ENCODE assay signal across 8 mouse cellular contexts in genomic region chr2:164857842-164858553, GRCm38 (mm10). TPM values are rescaled to one million over a fixed set of nuclear protein-coding genes. Genes with fewer than 3 reads are reported as not detected.
DNase-seq lines count a peak whose midpoint lies in the region; ATAC-seq and TF ChIP-seq lines count a peak whose summit lies in the region.
"Had no signal": no experiment of that assay in that cellular context is flagged by ENCODE, and none has a peak within 500 bp of the region (broad histone marks: within the 10 kb centered on the region; RNA-seq: fewer than 3 reads in every experiment).

No protein-coding gene starts in this region.

- no peak for ATAC-seq in megakaryocyte, adult 5-6 weeks (ENCODE audit: poor library complexity, severe bottlenecking)
- 0 out of 2 replicates have a peak, but pooled peaks have one; percentile 17 for ATAC-seq in forebrain, embryonic 13.5 days
- ATAC-seq in liver, embryonic 12.5 days = no peak
- ATAC-seq in stomach, postnatal 0 days (ENCODE audit: low FRiP score, low TSS enrichment) = no peak

- H3K4me3 ChIP-seq in megakaryocyte, embryonic 14.5 days (replicated peaks) = peak overlapping the region; percentile 93
- H3K4me3 ChIP-seq in forebrain, embryonic 13.5 days = peak overlapping the region; percentile 49
- H3K4me3 ChIP-seq in liver, embryonic 12.5 days = peak overlapping the region; percentile 45
- H3K4me3 ChIP-seq in stomach, postnatal 0 days (ENCODE audit: low read depth, low read length) = peak overlapping the region; percentile 54

- H3K36me3 ChIP-seq in megakaryocyte, embryonic 14.5 days (replicated peaks; ENCODE audit: low read length) = no peaks in the 10 kb centered on the region
- H3K36me3 ChIP-seq in forebrain, embryonic 13.5 days (ENCODE audit: poor library complexity, severe bottlenecking) = no peaks in the 10 kb centered on the region
- H3K36me3 ChIP-seq in liver, embryonic 12.5 days = no peaks in the 10 kb centered on the region
- no peaks in the 10 kb centered on the region for H3K36me3 ChIP-seq in stomach, postnatal 0 days (ENCODE audit: control insufficient read depth, insufficient read depth, low read length)

- no peak overlapping the region for H3K27ac ChIP-seq in forebrain, embryonic 13.5 days
- H3K27ac ChIP-seq in liver, embryonic 12.5 days = no peak overlapping the region
- 0 out of 2 replicates have a peak overlapping the region, but pooled peaks have one; percentile 45 for H3K27ac ChIP-seq in stomach, postnatal 0 days (replicated peaks)

- peaks cover 58% of the 10 kb centered on the region for H3K4me1 ChIP-seq in megakaryocyte, embryonic 14.5 days
- H3K4me1 ChIP-seq in forebrain, embryonic 13.5 days = peaks cover 32% of the 10 kb centered on the region
- peaks cover 37% of the 10 kb centered on the region for H3K4me1 ChIP-seq in liver, embryonic 12.5 days
- peaks cover 8% of the 10 kb centered on the region; the same call in 1 of the 2 replicates for H3K4me1 ChIP-seq in stomach, postnatal 0 days (replicated peaks; ENCODE audit: control insufficient read depth, insufficient read depth)

- no peak for DNase-seq in stomach, postnatal 0 days (ENCODE audit: low spot score)
- DNase-seq in ovary, adult 18-20 months (ENCODE audit: low spot score) = no peak
- DNase-seq in layer of hippocampus, postnatal 10 days (ENCODE audit: low spot score in 2 of 2) = no peak

- TF ChIP-seq CTCF in stomach, postnatal 0 days (IDR thresholded peaks at IDR 0.05; ENCODE audit: low read depth) = no peak

- no peaks in the 10 kb centered on the region for H3K9me3 ChIP-seq in megakaryocyte, embryonic 14.5 days
- no peaks in the 10 kb centered on the region for H3K9me3 ChIP-seq in forebrain, embryonic 13.5 days (replicated peaks)
- no peaks in the 10 kb centered on the region for H3K9me3 ChIP-seq in liver, embryonic 12.5 days (replicated peaks)
- no peaks in the 10 kb centered on the region for H3K9me3 ChIP-seq in stomach, postnatal 0 days (ENCODE audit: control insufficient read depth, low read length)

- WGBS in forebrain, embryonic 13.5 days = 2% methylated on average over 19 of the region's 19 CpGs
- WGBS in liver, embryonic 12.5 days (ENCODE audit: insufficient replicate concordance) = 7% methylated on average over 19 of the region's 19 CpGs
- WGBS in stomach, postnatal 0 days = 18% methylated on average over 19 of the region's 19 CpGs

- no peak for TF ChIP-seq EP300 in stomach, postnatal 0 days (optimal IDR thresholded peaks at IDR 0.05)

- peaks cover 75% of the 10 kb centered on the region for H3K27me3 ChIP-seq in megakaryocyte, embryonic 14.5 days (replicated peaks)
- H3K27me3 ChIP-seq in forebrain, embryonic 13.5 days = peaks cover 56% of the 10 kb centered on the region
- peaks cover 77% of the 10 kb centered on the region for H3K27me3 ChIP-seq in liver, embryonic 12.5 days (replicated peaks)
- H3K27me3 ChIP-seq in stomach, postnatal 0 days (ENCODE audit: control insufficient read depth, insufficient read depth, low read length) = no peaks in the 10 kb centered on the region

- peak overlapping the region; percentile 61 for H3K9ac ChIP-seq in forebrain, embryonic 13.5 days
- H3K9ac ChIP-seq in liver, embryonic 12.5 days = no peak overlapping the region
- H3K9ac ChIP-seq in stomach, postnatal 0 days (ENCODE audit: low read length) = no peak overlapping the region; the same call in 1 of the 2 replicates

- H3K4me2 ChIP-seq in forebrain, embryonic 13.5 days = peak overlapping the region; percentile 96
- peak overlapping the region; percentile 70 for H3K4me2 ChIP-seq in liver, embryonic 12.5 days
- H3K4me2 ChIP-seq in stomach, postnatal 0 days (replicated peaks; ENCODE audit: low read depth) = peak overlapping the region; percentile 82

RNA-seq across cellular contexts. Expression of gene Pltp, which starts 0.5 kb away (rescaled TPM):
- polyA plus RNA-seq in megakaryocyte, embryonic 14.5 days (2012; ENCODE audit: insufficient read depth, low replicate concordance) = 15.1 and 146 TPM in 2 replicates
- total RNA-seq in megakaryocyte, adult 5-6 weeks (2015) = 3.8 and 7.1 TPM in 2 replicates
- total RNA-seq in megakaryocyte, adult 5-6 weeks (2017) = 1.8 and 3.6 TPM in 2 replicates
- 34.3 and 35.4 TPM in 2 replicates for polyA plus RNA-seq in forebrain, embryonic 13.5 days (2015; fragmentation: Nextera tagmentation; extraction: Ambion mirVana)
- 8.4 and 8.7 TPM in 2 replicates for polyA plus RNA-seq in liver, embryonic 12.5 days (2016; fragmentation: Nextera tagmentation; extraction: Ambion mirVana)
- 42.7 and 44.2 TPM in 2 replicates for polyA plus RNA-seq in stomach, postnatal 0 days (2015; fragmentation: Nextera tagmentation; extraction: Ambion mirVana)
- total RNA-seq in layer of hippocampus, postnatal 10 days (2021) = 10 to 100 TPM; 72.9 to 79.2 TPM

RNA-seq across cellular contexts. Expression of gene Pcif1, which starts 21.1 kb away (rescaled TPM):
- 120 and 158 TPM in 2 replicates for polyA plus RNA-seq in megakaryocyte, embryonic 14.5 days (2012; ENCODE audit: insufficient read depth, low replicate concordance)
- total RNA-seq in megakaryocyte, adult 5-6 weeks (2015) = 38.4 and 47.1 TPM in 2 replicates
- 31.2 and 33.4 TPM in 2 replicates for total RNA-seq in megakaryocyte, adult 5-6 weeks (2017)
- polyA plus RNA-seq in forebrain, embryonic 13.5 days (2015; fragmentation: Nextera tagmentation; extraction: Ambion mirVana) = 101 and 107 TPM in 2 replicates
- 48.6 and 51.5 TPM in 2 replicates for polyA plus RNA-seq in liver, embryonic 12.5 days (2016; fragmentation: Nextera tagmentation; extraction: Ambion mirVana)
- 49.2 and 51.4 TPM in 2 replicates for polyA plus RNA-seq in stomach, postnatal 0 days (2015; fragmentation: Nextera tagmentation; extraction: Ambion mirVana)
- total RNA-seq in layer of hippocampus, postnatal 10 days (2021) = 10 to 100 TPM; 45.0 to 50.9 TPM

RNA-seq across cellular contexts. Expression of gene Neurl2, which starts 24.7 kb away (rescaled TPM):
- polyA plus RNA-seq in megakaryocyte, embryonic 14.5 days (2012; ENCODE audit: insufficient read depth, low replicate concordance) = 5.4 TPM in 1 of 2 replicates, not detected in the other
- 2.7 and 3.4 TPM in 2 replicates for total RNA-seq in megakaryocyte, adult 5-6 weeks (2015)
- 1.6 and 1.8 TPM in 2 replicates for total RNA-seq in megakaryocyte, adult 5-6 weeks (2017)
- polyA plus RNA-seq in forebrain, embryonic 13.5 days (2015; fragmentation: Nextera tagmentation; extraction: Ambion mirVana) = 4.0 and 4.2 TPM in 2 replicates
- polyA plus RNA-seq in liver, embryonic 12.5 days (2016; fragmentation: Nextera tagmentation; extraction: Ambion mirVana) = 2.1 and 2.2 TPM in 2 replicates
- polyA plus RNA-seq in stomach, postnatal 0 days (2015; fragmentation: Nextera tagmentation; extraction: Ambion mirVana) = 4.6 and 5.3 TPM in 2 replicates
- total RNA-seq in layer of hippocampus, postnatal 10 days (2021) = 1 to 10 TPM; 3.5 to 4.7 TPM

RNA-seq across cellular contexts. Expression of gene Ctsa, which starts 25.3 kb away (rescaled TPM):
- polyA plus RNA-seq in megakaryocyte, embryonic 14.5 days (2012; ENCODE audit: insufficient read depth, low replicate concordance) = 135 and 694 TPM in 2 replicates
- 192 and 200 TPM in 2 replicates for total RNA-seq in megakaryocyte, adult 5-6 weeks (2015)
- 224 and 228 TPM in 2 replicates for total RNA-seq in megakaryocyte, adult 5-6 weeks (2017)
- 82.7 and 91.6 TPM in 2 replicates for polyA plus RNA-seq in forebrain, embryonic 13.5 days (2015; fragmentation: Nextera tagmentation; extraction: Ambion mirVana)
- 66.7 and 69.3 TPM in 2 replicates for polyA plus RNA-seq in liver, embryonic 12.5 days (2016; fragmentation: Nextera tagmentation; extraction: Ambion mirVana)
- 107 and 114 TPM in 2 replicates for polyA plus RNA-seq in stomach, postnatal 0 days (2015; fragmentation: Nextera tagmentation; extraction: Ambion mirVana)
- total RNA-seq in layer of hippocampus, postnatal 10 days (2021) = 10 to 100 TPM; 70.8 to 76.9 TPM

RNA-seq across cellular contexts. Expression of gene Spata25, which starts 29.7 kb away (rescaled TPM):
- not detected in 2 replicates for polyA plus RNA-seq in megakaryocyte, embryonic 14.5 days (2012; ENCODE audit: insufficient read depth, low replicate concordance)
- not detected in 2 replicates for total RNA-seq in megakaryocyte, adult 5-6 weeks (2015)
- not detected in 2 replicates for total RNA-seq in megakaryocyte, adult 5-6 weeks (2017)
- not detected in 2 replicates for polyA plus RNA-seq in forebrain, embryonic 13.5 days (2015; fragmentation: Nextera tagmentation; extraction: Ambion mirVana)
- not detected in 2 replicates for polyA plus RNA-seq in liver, embryonic 12.5 days (2016; fragmentation: Nextera tagmentation; extraction: Ambion mirVana)
- polyA plus RNA-seq in stomach, postnatal 0 days (2015; fragmentation: Nextera tagmentation; extraction: Ambion mirVana) = not detected in 2 replicates
- total RNA-seq in layer of hippocampus, postnatal 10 days (2021) = 1 to 10 TPM in 1 of 2 experiments, not detected in 1; 1.6 TPM
- total RNA-seq: neutrophil, adult 5-6 weeks had no signal
